Mouse (Mus musculus) lung, postnatal 36 days (tissue): Measurements from ENCODE around the gene Fbxo4.

Experiments used
- DNase-seq: peaks from one replicate; pipeline ENCODE4 v3.0.0; 2022; ENCODE audit warnings: mixed read lengths

Fbxo4 gene

GRCm38 (mm10) chr15:3978279-3978678 lies 1.1 kb downstream of the Fbxo4 start:
- DNase-seq = no peak

GRCm38 (mm10) chr15:3973300-3973699 lies 6.1 kb downstream of the Fbxo4 start:
- DNase-seq = peak; percentile 48

GRCm38 (mm10) chr15:3970193-3970592 lies 9.2 kb downstream of the Fbxo4 start:
- no peak for DNase-seq

GRCm38 (mm10) chr15:3969743-3970142 lies 9.6 kb downstream of the Fbxo4 start:
- no peak for DNase-seq

GRCm38 (mm10) chr15:3962251-3962650 lies 17.1 kb downstream of the Fbxo4 start:
- DNase-seq = peak; percentile 44

- DNase-seq = no peak
These were observed 19.3 kb downstream of the Fbxo4 start for GRCm38 (mm10) chr15:3960094-3960493.

GRCm38 (mm10) chr15:3957982-3958381 lies 21.4 kb downstream of the Fbxo4 start:
- peak; percentile 88 for DNase-seq

- peak; percentile 46 for DNase-seq
These were observed 24.4 kb downstream of the Fbxo4 start for GRCm38 (mm10) chr15:3954971-3955370.

GRCm38 (mm10) chr15:3938132-3938531 lies 41.2 kb downstream of the Fbxo4 start:
- no peak for DNase-seq

GRCm38 (mm10) chr15:3936056-3936455 lies 43.3 kb downstream of the Fbxo4 start:
- DNase-seq = no peak

GRCm38 (mm10) chr15:3933466-3933865 lies 45.9 kb downstream of the Fbxo4 start:
- no peak for DNase-seq

GRCm38 (mm10) chr15:3931931-3932330 lies 47.4 kb downstream of the Fbxo4 start:
- no peak for DNase-seq
